Mouse (Mus musculus) CH12.LX (cell line): ENCODE measurements around the gene Ddx11. TPM values are rescaled to one million over a fixed set of nuclear protein-coding genes. Genes with fewer than 3 reads are reported as not detected.

Experiments
- DNase-seq: peaks from one replicate; pipeline ENCODE4 v3.0.0-alpha.2; 2013; ENCODE audit errors: extremely low read depth
- H3K27ac ChIP-seq: 2 replicates; pipeline ENCODE4 v1.5.1; 2012; ENCODE audit warnings: low read depth, mild to moderate bottlenecking, control low read depth, moderate library complexity; ENCODE audit not compliant: insufficient read depth
- H3K27me3 ChIP-seq: replicated peaks from 2 replicates; pipeline ENCODE3; 2012; ENCODE audit warnings: inconsistent platforms
- H3K36me3 ChIP-seq, 2 experiments: replicated peaks in 1 of 2; 2 replicates each; pipeline versions ENCODE3 to v1.6.1; 2012; ENCODE audit warnings: inconsistent platforms in 1 of 2, low read length in 1 of 2, mild to moderate bottlenecking in 1 of 2, mixed read lengths in 1 of 2, moderate library complexity in 1 of 2; ENCODE audit not compliant: control insufficient read depth in 1 of 2, insufficient read depth in 1 of 2
- H3K4me1 ChIP-seq, 2 experiments: 2 replicates each; pipeline ENCODE4 v1.6.1; 2012; ENCODE audit warnings: inconsistent platforms in 1 of 2, moderate library complexity in 1 of 2; ENCODE audit not compliant: insufficient read depth in 2 of 2, control insufficient read depth in 1 of 2
- H3K4me2 ChIP-seq: 2 replicates; pipeline ENCODE4 v1.6.1; 2012; ENCODE audit warnings: low read depth, mild to moderate bottlenecking, control low read depth; ENCODE audit not compliant: poor library complexity, insufficient read depth, severe bottlenecking
- H3K4me3 ChIP-seq, 3 experiments: fragments of 150-350 bp in 1 of 3; sonication (generic) in 1 of 3; replicated peaks in 1 of 3; 2 replicates each; pipeline versions ENCODE3 to v1.5.1; 2011 to 2012; ENCODE audit warnings: low read depth in 2 of 3, low read length in 2 of 3, mild to moderate bottlenecking in 2 of 3, moderate library complexity in 2 of 3, control low read depth in 1 of 3, improper control_type of control experiment in 1 of 3, inconsistent platforms in 1 of 3, mixed read lengths in 1 of 3; ENCODE audit not compliant: poor library complexity in 1 of 3
- H3K79me2 ChIP-seq: replicated peaks from 2 replicates; pipeline ENCODE4 v1.6.1; 2012; ENCODE audit warnings: mild to moderate bottlenecking, moderate library complexity; ENCODE audit not compliant: control insufficient read depth, poor library complexity, insufficient read depth, severe bottlenecking; ENCODE audit errors: extremely low read depth
- H3K9ac ChIP-seq: 2 replicates; pipeline ENCODE4 v1.6.1; 2012; ENCODE audit warnings: low read depth, mild to moderate bottlenecking, control low read depth, moderate library complexity; ENCODE audit not compliant: insufficient read depth
- H3K9me3 ChIP-seq: replicated peaks from 2 replicates; pipeline ENCODE3; 2012; ENCODE audit warnings: low read length, inconsistent platforms, mixed read lengths
- CHD2 ChIP-seq: IDR thresholded peaks from 2 replicates; pipeline ENCODE4 v1.6.1; 2011; ENCODE audit warnings: low read length, improper control_type of control experiment
- E2F4 ChIP-seq: IDR thresholded peaks from 2 replicates; pipeline ENCODE4 v1.6.1; 2011; ENCODE audit warnings: low read depth, low read length, improper control_type of control experiment; ENCODE audit not compliant: insufficient replicate concordance
- EP300 ChIP-seq: IDR thresholded peaks from 2 replicates; pipeline ENCODE4 v1.6.1; 2011; ENCODE audit warnings: low read length, improper control_type of control experiment
- GABPA ChIP-seq: IDR thresholded peaks from 2 replicates; pipeline ENCODE4 v1.6.1; 2012; ENCODE audit warnings: low read depth, low read length, improper control_type of control experiment, inconsistent platforms; ENCODE audit not compliant: insufficient replicate concordance
- IRF4 ChIP-seq: IDR thresholded peaks from 2 replicates; pipeline ENCODE4 v1.6.1; 2014; ENCODE audit warnings: low read depth, mild to moderate bottlenecking, inconsistent platforms, low read length, improper control_type of control experiment
- JUN ChIP-seq: IDR thresholded peaks from 2 replicates; pipeline ENCODE4 v1.6.1; 2011; ENCODE audit warnings: low read depth, mild to moderate bottlenecking, low read length, improper control_type of control experiment, moderate library complexity; ENCODE audit not compliant: insufficient read depth
- MAFK ChIP-seq: IDR thresholded peaks from 2 replicates; pipeline ENCODE4 v1.6.1; 2011; ENCODE audit warnings: low read length, improper control_type of control experiment; ENCODE audit not compliant: insufficient replicate concordance
- MAX ChIP-seq: IDR thresholded peaks from 2 replicates; pipeline ENCODE4 v1.6.1; 2011; ENCODE audit warnings: low read length, improper control_type of control experiment
- MAZ ChIP-seq: IDR thresholded peaks from 2 replicates; pipeline ENCODE4 v1.6.1; 2012; ENCODE audit warnings: low read depth, mild to moderate bottlenecking, inconsistent platforms, low read length, improper control_type of control experiment, moderate library complexity
- NELFE ChIP-seq: IDR thresholded peaks from 2 replicates; pipeline ENCODE4 v1.6.1; 2011; ENCODE audit warnings: low read depth, low read length, improper control_type of control experiment
- RAD21 ChIP-seq: IDR thresholded peaks from 2 replicates; pipeline ENCODE4 v1.6.1; 2011; ENCODE audit warnings: low read depth, mild to moderate bottlenecking, low read length, improper control_type of control experiment, moderate library complexity
- RCOR1 ChIP-seq: conservative IDR thresholded peaks from 2 replicates; pipeline ENCODE4 v1.6.1; 2012; ENCODE audit warnings: low read depth, mild to moderate bottlenecking, inconsistent platforms, low read length, improper control_type of control experiment
- TCF12 ChIP-seq: IDR thresholded peaks from 2 replicates; pipeline ENCODE4 v1.6.1; 2014; ENCODE audit warnings: low read depth, mild to moderate bottlenecking, inconsistent platforms, low read length, improper control_type of control experiment
- UBTF ChIP-seq: IDR thresholded peaks from 2 replicates; pipeline ENCODE4 v1.6.1; 2012; ENCODE audit warnings: low read depth, mild to moderate bottlenecking, inconsistent platforms, low read length, improper control_type of control experiment, moderate library complexity
- ZNF384 ChIP-seq: IDR thresholded peaks from 2 replicates; pipeline ENCODE4 v1.6.1; 2012; ENCODE audit warnings: low read depth, low read length, improper control_type of control experiment, inconsistent platforms
- dilution Hi-C: fragments of 300-500 bp; cut with MboI; formaldehyde crosslinking; loops from 2 replicates; pipeline ENCODE4 v1.14.3; 2020; ENCODE audit warnings: low sequenced_read_pairs; ENCODE audit not compliant: extremely low pct_unique_long_range_greater_than_20kb, extremely low pct_ligation_motif_present
- in situ Hi-C: fragments of 300-500 bp; cut with MboI; formaldehyde crosslinking; loops from 3 replicates; pipeline ENCODE4 v1.14.3; 2019; ENCODE audit warnings: low sequenced_read_pairs, low pct_ligation_motif_present, low pct_unique_long_range_greater_than_20kb, mixed read lengths
- polyA plus RNA-seq: library from polyadenylated mRNA; unstranded; fragments of >175 nt; gene quantifications from 2 replicates; pipeline ENCODE4 v1.2.1, GENCODE M21; 2012; ENCODE audit warnings: low read depth; ENCODE audit not compliant: insufficient read length
- total RNA-seq, 2 experiments: library from RNA; depleted of rRNA; stranded (reverse); fragments of 300-350 nt in 1 of 2; fragments of >200 nt in 1 of 2; gene quantifications; 2 replicates each; pipeline ENCODE4 v1.2.3; 2012 to 2014

The Ddx11 gene
- total and polyA plus RNA-seq, 3 experiments: 11.8 to 21.5 (median 17.8) TPM

- in situ Hi-C loops: loop anchor here (10.0 kb wide), 1 partner anchor 153 kb away; the partner anchor contains the start of gene Twsg1
- H3K4me2 ChIP-seq: no peak overlapping the region
- dilution Hi-C loops: no loop called here
Observed at GRCm38 (mm10) chr17:66107466-66107865, 15.9 kb upstream of the Ddx11 start.

GRCm38 (mm10) chr17:66108198-66108597, 15.1 kb upstream of the Ddx11 start:
- Histone ChIP-seq H3K79me2 (no peaks in the 10 kb centered on the region), H3K9me3 (no peaks in the 10 kb centered on the region), H3K4me2 (no peak overlapping the region), H3K9ac (no peak overlapping the region), H3K27ac (no peak overlapping the region), H3K27me3 (no peaks in the 10 kb centered on the region), H3K4me3 (no peak overlapping the region), H3K36me3 (peaks cover 0 to 2% of the 10 kb centered on the region in 2 experiments), H3K4me1 (peaks cover 14 to 49% of the 10 kb centered on the region in 2 experiments)
- in situ Hi-C loops: loop anchor here (10.0 kb wide), 1 partner anchor 153 kb away; the partner anchor contains the start of gene Twsg1
- dilution Hi-C loops: no loop called here
- no peak for DNase-seq
- TF ChIP-seq TCF12 (no peak), MAFK (no peak), GABPA (no peak), MAX (no peak), ZNF384 (no peak), JUN (no peak), EP300 (no peak), IRF4 (no peak), NELFE (no peak), MAZ (no peak), RCOR1 (no peak)

More at GRCm38 (mm10) chr17:66107466-66107865, 15.9 kb upstream of the Ddx11 start:
- H3K27me3 ChIP-seq: no peaks in the 10 kb centered on the region
- peaks cover 0 to under 1% of the 10 kb centered on the region in 2 experiments for H3K36me3 ChIP-seq
- no peak overlapping the region for H3K9ac ChIP-seq
- no peak overlapping the region for H3K4me3 ChIP-seq
- H3K9me3 ChIP-seq: no peaks in the 10 kb centered on the region
- no peaks in the 10 kb centered on the region for H3K79me2 ChIP-seq
- TF ChIP-seq UBTF (no peak), E2F4 (no peak), IRF4 (no peak), CHD2 (no peak), RAD21 (no peak)
- H3K27ac ChIP-seq: no peak overlapping the region
- peaks cover 12 to 44% of the 10 kb centered on the region in 2 experiments for H3K4me1 ChIP-seq
- no peak for DNase-seq
